Mouse (Mus musculus) midbrain, embryonic 10.5 days (tissue): Measurements from ENCODE around the gene Creb5. TPM values are rescaled to one million over a fixed set of nuclear protein-coding genes. Genes with fewer than 3 reads are reported as not detected.

Experiments
- DNase-seq: peaks from one replicate; pipeline ENCODE4 v3.0.0-alpha.2; 2017; ENCODE audit warnings: low spot score
- H3K27ac ChIP-seq: fragments of 300-500 bp; sonication (generic); replicated peaks from 2 replicates; pipeline ENCODE4 v1.5.1; 2016; ENCODE audit warnings: mild to moderate bottlenecking
- H3K27me3 ChIP-seq: fragments of 300-500 bp; sonication (generic); 2 replicates; pipeline ENCODE4 v1.6.1; 2016; ENCODE audit warnings: low read depth, mild to moderate bottlenecking; ENCODE audit not compliant: poor library complexity, severe bottlenecking
- H3K36me3 ChIP-seq: fragments of 300-500 bp; sonication (generic); 2 replicates; pipeline ENCODE4 v1.6.1; 2016; ENCODE audit warnings: mild to moderate bottlenecking, moderate library complexity
- H3K4me1 ChIP-seq: fragments of 300-500 bp; sonication (generic); 2 replicates; pipeline ENCODE4 v1.6.1; 2016
- H3K4me3 ChIP-seq: fragments of 300-500 bp; sonication (generic); 2 replicates; pipeline ENCODE4 v1.5.1; 2016; ENCODE audit warnings: mild to moderate bottlenecking, moderate library complexity
- H3K9me3 ChIP-seq: fragments of 300-500 bp; sonication (generic); replicated peaks from 2 replicates; pipeline ENCODE4 v1.6.1; 2016; ENCODE audit warnings: mild to moderate bottlenecking
- WGBS: fragments of 180-500 bp; shearing (Covaris S2); methylation state at CpG from one replicate; pipeline ENCODE4 v1.1.7; 2016; 5-methylcytosine and 5-hydroxymethylcytosine counted together
- polyA plus RNA-seq: library from polyadenylated mRNA; unstranded; fragments of >200 nt; fragmentation: Nextera tagmentation; extraction: Ambion mirVana; gene quantifications from 2 replicates; pipeline ENCODE4 v1.2.1, GENCODE M21; 2016

Creb5 gene
- polyA plus RNA-seq, 1 experiment from 2014 or later, result 4.8 TPM

- 76% methylated on average over 6 of the region's 6 CpGs for WGBS
- Histone ChIP-seq H3K4me1 (peaks cover 32% of the 10 kb centered on the region), H3K36me3 (no peaks in the 10 kb centered on the region), H3K27me3 (peaks cover 8% of the 10 kb centered on the region), H3K9me3 (no peaks in the 10 kb centered on the region), H3K27ac (0 out of 2 replicates have a peak overlapping the region, but pooled peaks have one; percentile 18), H3K4me3 (no peak overlapping the region)
- DNase-seq, result no peak
Measured at GRCm38 (mm10) chr6:53696921-53697320, 409.9 kb downstream of the Creb5 start.

- no peaks in the 10 kb centered on the region for H3K9me3 ChIP-seq
- peak overlapping the region; percentile 80 for H3K27ac ChIP-seq
- peaks cover 8% of the 10 kb centered on the region for H3K27me3 ChIP-seq
- no peaks in the 10 kb centered on the region for H3K36me3 ChIP-seq
- H3K4me3 ChIP-seq, result peak overlapping the region; percentile 44
- DNase-seq, result peak; percentile 79
- WGBS, result 4% methylated on average over 15 of the region's 15 CpGs
- H3K4me1 ChIP-seq, result peaks cover 32% of the 10 kb centered on the region
Measured at GRCm38 (mm10) chr6:53698128-53698749, 411.2 kb downstream of the Creb5 start.

GRCm38 (mm10) chr6:53704440-53704839 is 417.4 kb downstream of the Creb5 start:
- no peaks in the 10 kb centered on the region; the same call in 1 of the 2 replicates for H3K27me3 ChIP-seq
- peaks cover 3% of the 10 kb centered on the region; the same call in 1 of the 2 replicates for H3K4me1 ChIP-seq
- DNase-seq, result no peak
- WGBS, result 57% methylated on average over 2 of the region's 2 CpGs
- no peak overlapping the region for H3K27ac ChIP-seq
- no peaks in the 10 kb centered on the region for H3K36me3 ChIP-seq
- H3K9me3 ChIP-seq, result no peaks in the 10 kb centered on the region
- no peak overlapping the region for H3K4me3 ChIP-seq

- H3K9me3 ChIP-seq, result no peaks in the 10 kb centered on the region
- no peak for DNase-seq
- peaks cover 5% of the 10 kb centered on the region; the same call in 1 of the 2 replicates for H3K4me1 ChIP-seq
- WGBS, result 93% methylated on average over 10 of the region's 10 CpGs
- no peaks in the 10 kb centered on the region for H3K36me3 ChIP-seq
- H3K4me3 ChIP-seq, result no peak overlapping the region
- H3K27me3 ChIP-seq, result no peaks in the 10 kb centered on the region
- no peak overlapping the region for H3K27ac ChIP-seq
Measured at GRCm38 (mm10) chr6:53706604-53707330, 419.7 kb downstream of the Creb5 start.

GRCm38 (mm10) chr6:53707795-53708194 is 420.7 kb downstream of the Creb5 start:
- no peaks in the 10 kb centered on the region for H3K9me3 ChIP-seq
- peaks cover 5% of the 10 kb centered on the region; the same call in 1 of the 2 replicates for H3K4me1 ChIP-seq
- 79% methylated on average over 5 of the region's 5 CpGs for WGBS

GRCm38 (mm10) chr6:53709694-53710442 is 422.8 kb downstream of the Creb5 start:
- Histone ChIP-seq H3K36me3 (no peaks in the 10 kb centered on the region), H3K27ac (no peak overlapping the region), H3K4me1 (peaks cover 11% of the 10 kb centered on the region), H3K9me3 (no peaks in the 10 kb centered on the region), H3K27me3 (no peaks in the 10 kb centered on the region), H3K4me3 (no peak overlapping the region)
- 90% methylated on average over 14 of the region's 14 CpGs for WGBS
- no peak for DNase-seq

More at GRCm38 (mm10) chr6:53707795-53708194, 420.7 kb downstream of the Creb5 start:
- Histone ChIP-seq H3K4me3 (no peak overlapping the region), H3K27ac (no peak overlapping the region), H3K36me3 (no peaks in the 10 kb centered on the region), H3K27me3 (no peaks in the 10 kb centered on the region)
- DNase-seq, result no peak

GRCm38 (mm10) chr6:53710560-53710959 is 423.5 kb downstream of the Creb5 start:
- Histone ChIP-seq H3K27me3 (no peaks in the 10 kb centered on the region), H3K36me3 (no peaks in the 10 kb centered on the region), H3K27ac (no peak overlapping the region), H3K9me3 (no peaks in the 10 kb centered on the region), H3K4me3 (no peak overlapping the region), H3K4me1 (peaks cover 11% of the 10 kb centered on the region)
- 92% methylated on average over 5 of the region's 5 CpGs for WGBS
- no peak for DNase-seq

GRCm38 (mm10) chr6:53713152-53713551 is 426.1 kb downstream of the Creb5 start:
- Histone ChIP-seq H3K27ac (no peak overlapping the region), H3K36me3 (no peaks in the 10 kb centered on the region), H3K4me3 (no peak overlapping the region), H3K9me3 (no peaks in the 10 kb centered on the region), H3K27me3 (no peaks in the 10 kb centered on the region), H3K4me1 (peaks cover 11% of the 10 kb centered on the region)
- no peak for DNase-seq
- WGBS, result 87% methylated on average over 9 of the region's 9 CpGs

GRCm38 (mm10) chr6:53714908-53715321 is 427.8 kb downstream of the Creb5 start:
- Histone ChIP-seq H3K27ac (no peak overlapping the region), H3K36me3 (no peaks in the 10 kb centered on the region), H3K27me3 (no peaks in the 10 kb centered on the region), H3K4me1 (peaks cover 11% of the 10 kb centered on the region), H3K4me3 (no peak overlapping the region), H3K9me3 (no peaks in the 10 kb centered on the region)
- DNase-seq, result no peak
- WGBS, result 96% methylated on average over 9 of the region's 9 CpGs

GRCm38 (mm10) chr6:53716013-53716412 is 428.9 kb downstream of the Creb5 start:
- H3K4me3 ChIP-seq, result no peak overlapping the region
- H3K4me1 ChIP-seq, result peaks cover 6% of the 10 kb centered on the region; the same call in 1 of the 2 replicates
- WGBS, result 92% methylated on average over 9 of the region's 9 CpGs
- H3K9me3 ChIP-seq, result no peaks in the 10 kb centered on the region
- H3K27ac ChIP-seq, result no peak overlapping the region
- H3K36me3 ChIP-seq, result no peaks in the 10 kb centered on the region
- DNase-seq, result no peak
- no peaks in the 10 kb centered on the region for H3K27me3 ChIP-seq

- H3K27ac ChIP-seq, result no peak overlapping the region
- WGBS, result 90% methylated on average over 3 of the region's 3 CpGs
- no peaks in the 10 kb centered on the region for H3K4me1 ChIP-seq
- H3K27me3 ChIP-seq, result peaks cover 18% of the 10 kb centered on the region
- H3K4me3 ChIP-seq, result no peak overlapping the region
- no peak for DNase-seq
- no peaks in the 10 kb centered on the region for H3K9me3 ChIP-seq
- no peaks in the 10 kb centered on the region for H3K36me3 ChIP-seq
Measured at GRCm38 (mm10) chr6:53720009-53720408, 432.9 kb downstream of the Creb5 start.

GRCm38 (mm10) chr6:53721595-53721994 is 434.5 kb downstream of the Creb5 start:
- DNase-seq, result peak; percentile 66
- peaks cover 18% of the 10 kb centered on the region for H3K27me3 ChIP-seq

More at GRCm38 (mm10) chr6:53721595-53721994, 434.5 kb downstream of the Creb5 start:
- H3K27ac ChIP-seq, result no peak overlapping the region
- H3K36me3 ChIP-seq, result no peaks in the 10 kb centered on the region
- H3K4me3 ChIP-seq, result no peak overlapping the region
- H3K4me1 ChIP-seq, result no peaks in the 10 kb centered on the region
- 14% methylated on average over 9 of the region's 9 CpGs for WGBS
- H3K9me3 ChIP-seq, result no peaks in the 10 kb centered on the region
